Mouse (Mus musculus): ENCODE measurements around the gene Flot1.

Flot1 gene

DNA sequence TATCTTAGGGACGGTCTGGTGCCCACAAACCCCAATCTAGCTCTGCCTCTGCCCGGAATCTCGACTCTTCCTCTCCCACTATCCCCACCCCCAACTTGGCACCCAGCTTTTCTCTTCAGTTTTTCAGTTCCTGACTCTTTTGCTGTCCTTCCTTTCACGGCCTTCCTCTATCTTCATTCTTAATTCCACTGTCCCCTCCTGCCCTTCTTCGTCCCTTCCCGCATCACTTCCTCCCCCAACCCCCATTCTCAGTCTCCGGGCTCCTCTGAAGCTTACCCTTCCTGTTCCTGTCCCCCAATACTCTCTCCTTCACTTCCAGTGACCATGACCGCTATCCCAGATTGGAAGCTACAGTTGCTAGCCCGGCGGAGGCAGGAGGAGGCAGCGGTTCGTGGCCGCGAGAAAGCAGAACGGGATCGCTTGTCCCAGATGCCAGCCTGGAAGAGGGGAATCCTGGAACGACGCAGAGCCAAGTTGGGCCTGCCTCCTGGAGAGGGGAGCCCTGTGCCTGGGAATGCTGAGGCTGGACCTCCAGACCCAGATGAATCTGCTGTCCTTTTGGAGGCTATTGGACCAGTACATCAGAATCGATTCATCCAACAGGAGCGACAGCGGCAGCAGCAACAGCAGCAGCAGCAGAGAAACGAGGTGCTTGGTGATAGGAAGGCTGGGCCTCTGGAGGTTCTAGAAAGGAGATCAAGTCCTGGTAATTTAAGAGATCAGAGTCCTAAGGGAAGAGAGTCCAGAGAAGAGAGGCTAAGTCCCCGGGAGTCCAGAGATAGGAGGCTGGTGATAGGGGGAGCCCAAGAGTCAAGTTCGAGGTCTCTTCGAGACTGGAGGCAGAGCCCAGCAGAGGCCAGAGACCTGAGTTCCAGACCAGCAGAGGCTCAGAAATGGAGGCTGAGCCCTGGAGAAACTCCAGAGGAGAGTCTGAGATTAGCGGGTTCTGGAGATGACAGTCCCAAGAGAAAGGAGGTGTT, 44.2 kb downstream of the Flot1 start:
- no peak for DNase-seq (ENCODE audit: extremely low spot score)

DNA sequence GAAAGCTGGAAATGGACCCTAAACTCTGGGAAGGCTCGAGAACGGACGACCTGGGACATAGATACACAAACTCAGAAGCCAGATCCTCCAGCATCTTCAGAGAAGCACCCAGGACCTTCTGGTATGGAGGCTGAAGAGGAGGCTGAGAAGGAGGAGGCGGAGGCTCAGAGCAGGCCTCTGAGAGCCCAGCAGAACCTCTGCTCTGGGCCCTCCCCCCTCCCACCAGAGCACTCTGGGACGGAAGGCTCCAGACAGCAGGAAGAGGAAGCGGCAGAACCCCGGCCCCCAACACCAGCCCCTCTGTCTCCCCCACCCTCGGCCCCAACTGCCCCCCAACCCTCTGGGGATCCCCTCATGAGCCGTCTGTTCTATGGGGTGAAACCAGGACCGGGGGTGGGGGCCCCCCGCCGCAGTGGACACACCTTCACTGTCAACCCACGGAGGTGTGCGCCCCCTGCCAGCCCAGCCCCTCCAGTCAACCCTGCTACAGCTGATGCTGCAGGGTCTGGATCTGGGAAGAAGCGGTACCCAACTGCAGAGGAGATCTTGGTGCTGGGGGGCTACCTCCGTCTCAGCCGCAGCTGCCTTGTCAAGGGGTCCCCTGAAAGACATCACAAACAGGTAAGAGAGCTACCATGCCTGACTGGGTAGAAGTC, 45.3 kb downstream of the Flot1 start:
- DNase-seq (ENCODE audit: extremely low spot score): no peak

DNA sequence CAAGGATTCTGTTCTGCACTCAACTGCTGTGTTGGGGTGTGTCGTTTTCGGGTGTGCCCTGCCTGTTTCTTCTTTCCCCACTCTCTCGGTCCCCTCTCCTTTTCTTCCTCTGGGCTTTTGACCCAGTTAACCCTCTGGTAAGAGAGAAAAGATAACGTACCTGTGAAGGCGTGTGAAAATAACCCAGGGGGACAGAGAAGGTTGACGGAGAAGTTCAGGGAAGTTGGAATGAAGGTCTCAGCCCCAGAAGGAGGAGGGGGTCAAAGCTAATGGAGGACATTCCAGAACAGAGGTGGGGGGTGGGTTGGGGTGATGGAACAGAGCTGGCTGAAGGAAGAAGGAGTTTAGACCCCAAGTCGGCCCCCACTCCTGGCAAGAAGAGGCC, 45.9 kb downstream of the Flot1 start:
- DNase-seq (ENCODE audit: extremely low spot score): no peak

DNA sequence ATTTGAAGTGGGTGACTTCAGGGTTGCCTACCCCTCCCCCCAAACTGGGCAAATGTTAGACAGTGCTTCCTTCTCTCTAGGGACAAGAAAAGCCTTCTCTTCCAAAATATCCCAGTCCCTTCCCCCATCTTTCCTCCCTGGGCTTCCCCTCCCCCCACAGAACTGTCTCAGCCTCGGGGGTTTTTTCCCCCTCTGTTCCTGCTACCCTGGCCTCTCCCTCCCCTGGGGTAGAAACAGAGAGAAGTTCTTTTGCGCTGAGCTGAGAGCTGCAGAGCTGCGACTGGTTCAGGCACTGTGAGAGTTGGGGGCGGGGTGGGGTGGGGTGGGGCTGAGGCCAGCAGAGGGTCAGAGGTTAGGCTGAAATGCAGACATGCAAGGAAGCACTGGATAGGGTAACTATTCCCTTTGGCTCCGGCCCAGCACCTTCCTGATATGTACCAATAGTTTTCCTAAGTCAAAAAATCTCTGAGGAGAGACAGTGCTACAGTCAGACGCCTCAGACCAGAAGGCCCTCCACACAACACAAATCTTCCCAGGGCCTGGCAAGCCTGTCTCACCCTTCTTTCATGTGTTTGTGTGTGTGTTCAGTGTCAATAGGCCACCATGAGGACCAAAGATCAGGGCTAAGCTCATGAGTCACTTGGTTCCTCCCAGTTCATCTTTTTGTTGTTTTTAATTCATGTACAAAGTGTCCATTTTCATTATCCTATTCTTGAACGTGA, 46.5 kb downstream of the Flot1 start:
- peak; percentile 83 for DNase-seq (ENCODE audit: extremely low spot score)

DNA sequence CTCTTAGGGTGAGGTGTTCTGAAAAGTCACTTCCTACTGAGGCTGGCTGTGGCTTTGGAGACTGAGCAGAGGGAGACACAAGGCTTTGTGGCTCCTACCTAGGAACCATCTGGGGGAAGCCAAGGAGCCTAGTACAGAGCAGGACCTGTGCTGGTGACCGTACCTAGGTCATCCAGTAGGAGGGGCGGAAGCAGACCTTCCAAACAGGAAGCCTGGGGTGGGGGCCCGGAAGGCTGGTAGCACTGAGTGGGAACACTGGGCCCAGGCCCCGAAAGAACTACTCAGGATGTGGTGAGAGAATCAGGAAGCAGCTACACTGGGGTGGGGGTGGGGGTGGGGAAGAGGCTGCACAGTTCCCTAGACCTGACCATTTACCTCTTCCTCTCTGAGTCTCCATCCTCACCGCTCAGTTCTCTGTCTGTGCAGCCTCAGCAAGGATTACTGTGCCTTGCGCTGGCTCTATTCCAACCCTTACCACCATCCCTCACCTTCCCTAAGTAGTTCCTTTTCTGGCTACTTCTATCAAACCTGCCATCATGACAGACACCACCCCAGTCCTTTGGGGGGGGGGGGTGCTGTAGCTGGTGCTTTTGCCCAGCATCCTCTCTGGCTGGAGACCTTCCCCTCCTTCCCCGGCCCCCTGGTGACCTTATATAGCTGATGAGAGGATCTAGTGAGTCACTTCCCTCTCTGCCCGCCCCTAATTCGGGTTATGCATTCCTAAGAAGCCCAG, 47.3 kb downstream of the Flot1 start:
- DNase-seq (ENCODE audit: extremely low spot score): no peak

DNA sequence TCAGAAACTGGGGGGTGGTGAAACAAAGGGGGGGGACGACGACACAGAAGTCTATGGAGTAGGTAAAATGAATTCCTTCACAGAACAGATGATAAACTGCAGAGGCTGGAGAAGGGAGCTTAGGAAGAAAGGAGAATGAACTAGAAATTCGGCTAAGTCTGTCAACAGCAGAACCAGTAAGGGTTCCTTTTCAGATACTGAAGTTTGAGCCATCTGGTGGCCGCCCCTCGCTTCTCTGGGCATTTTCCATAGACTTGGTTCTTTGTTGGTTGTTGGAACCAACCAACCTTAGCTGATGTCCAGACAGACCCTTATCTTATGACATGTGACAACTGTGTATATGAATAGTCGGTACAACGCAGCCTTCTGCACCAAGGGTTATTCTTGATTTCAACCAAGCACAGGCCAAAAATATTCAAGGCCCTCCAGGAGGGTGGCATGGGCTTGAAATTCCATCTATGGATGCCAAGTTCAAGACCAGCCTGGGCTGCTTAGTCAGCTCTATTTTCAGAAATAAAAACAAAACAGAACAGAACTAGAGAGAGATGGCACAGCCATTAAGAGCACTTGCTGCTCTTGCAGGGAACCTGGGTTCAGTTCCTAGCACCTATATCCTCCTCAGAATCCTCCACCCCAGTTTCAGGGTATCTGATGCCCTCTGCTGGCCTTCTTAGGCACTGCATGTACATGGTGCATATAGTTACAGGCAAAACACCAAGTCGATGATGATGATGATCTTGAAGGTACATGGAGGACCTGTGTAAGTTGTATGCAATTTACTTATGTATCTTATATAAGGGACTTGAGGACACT, 48.1 kb downstream of the Flot1 start:
- no peak for DNase-seq (ENCODE audit: extremely low spot score)

DNA sequence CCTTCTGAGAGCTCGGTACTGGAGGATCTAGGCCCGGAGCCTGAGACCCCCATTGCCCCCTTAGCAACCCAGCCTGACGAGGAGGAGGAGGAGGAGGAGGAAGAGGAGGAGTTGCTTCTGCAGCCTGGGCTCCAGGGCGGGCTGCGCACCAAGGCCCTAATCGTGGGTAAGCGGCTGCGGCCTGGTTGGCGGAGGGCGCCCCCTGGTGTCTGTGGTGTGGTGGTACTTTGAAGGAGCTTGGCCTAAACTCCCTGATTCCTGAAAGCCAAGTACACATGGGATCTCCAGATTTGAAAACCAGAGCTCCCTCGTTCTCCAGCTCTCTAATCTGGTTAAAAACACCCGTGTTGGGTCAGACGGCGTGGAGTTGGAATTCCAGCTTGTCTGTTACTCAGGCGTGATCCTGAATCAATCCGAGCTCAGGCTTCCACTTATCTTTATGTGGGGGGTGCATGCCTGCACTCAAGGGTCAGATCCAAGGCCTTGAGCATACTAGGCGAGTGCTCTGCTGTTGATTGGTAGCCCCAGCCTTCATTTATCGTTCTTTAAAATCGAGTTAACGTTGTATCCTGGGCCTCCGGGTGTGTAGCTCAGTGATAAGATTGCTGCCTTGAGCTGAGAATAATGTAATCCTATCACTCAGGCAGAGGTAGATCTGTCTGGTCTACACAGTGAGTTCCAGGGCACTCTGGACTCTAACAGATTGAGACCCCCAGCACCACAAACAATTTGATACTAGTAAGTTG, 50.9 kb downstream of the Flot1 start:
- peak; percentile 87 for DNase-seq (ENCODE audit: extremely low spot score)

GRCm38 (mm10) chr17:35874721-35875120, 51.7 kb downstream of the Flot1 start:
- no peak for DNase-seq (ENCODE audit: extremely low spot score)

- DNase-seq (ENCODE audit: extremely low spot score): peak; percentile 95
Observed at GRCm38 (mm10) chr17:35879245-35880057, 56.4 kb downstream of the Flot1 start, which contains the start of gene Dhx16. Dhx16 (plus strand) TSS chr17:35879819.
